Mouse (Mus musculus): ENCODE measurements around the gene Cdk6. TPM values are rescaled to one million over a fixed set of nuclear protein-coding genes. Genes with fewer than 3 reads are reported as not detected.

Cdk6 gene
- polyA plus RNA-seq, 1 experiment from 2014 or later = 16.6 TPM

DNA sequence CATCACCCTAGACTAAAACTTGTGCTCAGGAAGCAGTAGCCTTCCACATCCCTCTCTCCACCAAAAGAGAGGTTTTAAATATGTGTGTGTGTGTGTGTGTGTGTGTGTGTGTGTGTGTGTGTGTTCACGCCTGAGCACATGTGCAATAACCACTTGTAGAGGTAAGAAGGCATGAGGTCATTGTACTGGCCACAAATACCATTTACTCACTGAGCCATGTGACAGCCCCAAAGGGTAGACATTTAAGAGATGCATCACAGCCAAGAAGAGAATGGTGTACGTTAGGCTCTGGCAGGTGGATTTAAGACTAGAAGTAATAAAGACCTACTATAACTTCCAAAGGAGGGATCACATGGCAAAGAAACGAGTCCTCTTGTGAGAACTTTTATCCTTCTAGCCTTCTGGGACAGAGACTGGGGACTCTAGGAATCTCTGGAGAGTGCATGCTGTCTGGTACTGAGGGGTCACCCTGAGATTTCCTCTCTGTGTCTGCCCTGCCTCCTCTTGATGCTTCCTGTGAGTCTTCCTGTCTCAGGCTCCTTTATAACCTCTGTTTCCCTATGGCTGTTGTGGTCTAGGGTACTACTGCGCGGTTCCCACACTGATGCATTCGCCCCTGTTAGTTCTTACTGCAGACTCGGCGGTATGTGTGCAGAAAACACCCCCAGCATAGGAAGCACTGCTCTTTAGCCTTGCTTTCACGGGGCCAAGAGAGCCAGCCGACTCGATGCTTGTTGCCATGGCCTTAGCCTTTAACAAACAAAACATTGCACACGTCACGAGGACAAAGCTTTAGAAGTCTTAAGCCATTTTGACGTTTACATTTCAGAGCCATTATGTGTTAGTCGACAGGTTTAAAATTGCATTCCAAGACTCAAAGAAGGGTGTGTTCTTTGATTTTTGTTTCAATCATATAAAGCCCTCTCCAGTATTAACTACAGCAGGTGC lies 22.0 kb downstream of the Cdk6 start:
- no peaks in the 10 kb centered on the region for H3K36me3 ChIP-seq (ENCODE audit: control insufficient read depth, insufficient read depth, low read length)
- H3K9me3 ChIP-seq (ENCODE audit: control insufficient read depth, low read length) = no peaks in the 10 kb centered on the region
- DNase-seq (ENCODE audit: low spot score) = peak; percentile 44
- H3K27ac ChIP-seq (replicated peaks) = no peak overlapping the region
- peak; percentile 66; the same call in 1 of the 2 replicates for ATAC-seq (ENCODE audit: low FRiP score, low TSS enrichment)
- H3K4me3 ChIP-seq (ENCODE audit: low read depth, low read length) = no peak overlapping the region
- WGBS = 47% methylated on average over 15 of the region's 15 CpGs
- H3K4me1 ChIP-seq (replicated peaks; ENCODE audit: control insufficient read depth, insufficient read depth) = no peaks in the 10 kb centered on the region; the same call in 1 of the 2 replicates
- H3K4me2 ChIP-seq (replicated peaks; ENCODE audit: low read depth) = no peak overlapping the region
- TF ChIP-seq CTCF (IDR thresholded peaks at IDR 0.05; ENCODE audit: low read depth) (no peak), EP300 (optimal IDR thresholded peaks at IDR 0.05) (no peak)
- H3K9ac ChIP-seq (ENCODE audit: low read length) = no peak overlapping the region
- H3K27me3 ChIP-seq (ENCODE audit: control insufficient read depth, insufficient read depth, low read length) = no peaks in the 10 kb centered on the region

- Histone ChIP-seq H3K36me3 (ENCODE audit: control insufficient read depth, insufficient read depth, low read length) (no peaks in the 10 kb centered on the region), H3K4me1 (replicated peaks; ENCODE audit: control insufficient read depth, insufficient read depth) (no peaks in the 10 kb centered on the region; the same call in 1 of the 2 replicates), H3K9ac (ENCODE audit: low read length) (no peak overlapping the region), H3K4me2 (replicated peaks; ENCODE audit: low read depth) (no peak overlapping the region), H3K4me3 (ENCODE audit: low read depth, low read length) (no peak overlapping the region), H3K27ac (replicated peaks) (no peak overlapping the region), H3K9me3 (ENCODE audit: control insufficient read depth, low read length) (no peaks in the 10 kb centered on the region), H3K27me3 (ENCODE audit: control insufficient read depth, insufficient read depth, low read length) (no peaks in the 10 kb centered on the region)
- TF ChIP-seq CTCF (IDR thresholded peaks at IDR 0.05; ENCODE audit: low read depth) (no peak), EP300 (optimal IDR thresholded peaks at IDR 0.05) (no peak)
- ATAC-seq (ENCODE audit: low FRiP score, low TSS enrichment) = no peak
- WGBS = 94% methylated on average over 4 of the region's 4 CpGs
- DNase-seq (ENCODE audit: low spot score) = no peak
Measured at GRCm38 (mm10) chr5:3367045-3367444, 25.8 kb downstream of the Cdk6 start.

DNA sequence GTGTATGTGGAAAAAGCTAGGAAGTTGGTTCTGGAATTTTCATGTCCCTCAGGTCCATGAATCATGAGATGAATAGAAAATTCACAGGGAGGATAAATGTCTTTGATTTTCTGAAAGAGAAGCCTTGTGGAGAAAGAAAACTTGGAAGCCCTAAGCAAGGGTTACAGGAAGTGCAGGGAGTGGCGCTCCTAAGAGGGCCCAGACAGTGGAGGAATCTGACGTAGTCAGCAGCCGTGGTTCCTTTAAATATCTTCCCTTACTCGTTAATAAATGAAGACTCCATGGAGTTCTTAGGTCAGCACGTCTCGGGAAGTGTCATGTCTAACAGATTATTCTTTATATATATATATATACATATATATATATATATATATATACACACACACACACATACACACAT lies 28.0 kb downstream of the Cdk6 start:
- Histone ChIP-seq H3K27me3 (ENCODE audit: control insufficient read depth, insufficient read depth, low read length) (no peaks in the 10 kb centered on the region), H3K36me3 (ENCODE audit: control insufficient read depth, insufficient read depth, low read length) (no peaks in the 10 kb centered on the region), H3K4me2 (replicated peaks; ENCODE audit: low read depth) (no peak overlapping the region), H3K27ac (replicated peaks) (no peak overlapping the region), H3K9ac (ENCODE audit: low read length) (no peak overlapping the region), H3K4me1 (replicated peaks; ENCODE audit: control insufficient read depth, insufficient read depth) (no peaks in the 10 kb centered on the region), H3K9me3 (ENCODE audit: control insufficient read depth, low read length) (no peaks in the 10 kb centered on the region), H3K4me3 (ENCODE audit: low read depth, low read length) (no peak overlapping the region)
- TF ChIP-seq CTCF (IDR thresholded peaks at IDR 0.05; ENCODE audit: low read depth) (no peak), EP300 (optimal IDR thresholded peaks at IDR 0.05) (no peak)
- DNase-seq (ENCODE audit: low spot score) (no peak), ATAC-seq (ENCODE audit: low FRiP score, low TSS enrichment) (no peak)
- 25% methylated on average over 6 of the region's 6 CpGs for WGBS

- WGBS = 84% methylated on average over 2 of the region's 2 CpGs
- Histone ChIP-seq H3K36me3 (ENCODE audit: control insufficient read depth, insufficient read depth, low read length) (no peaks in the 10 kb centered on the region), H3K4me3 (ENCODE audit: low read depth, low read length) (no peak overlapping the region), H3K4me2 (replicated peaks; ENCODE audit: low read depth) (no peak overlapping the region), H3K27me3 (ENCODE audit: control insufficient read depth, insufficient read depth, low read length) (no peaks in the 10 kb centered on the region), H3K9ac (ENCODE audit: low read length) (no peak overlapping the region), H3K9me3 (ENCODE audit: control insufficient read depth, low read length) (no peaks in the 10 kb centered on the region), H3K4me1 (replicated peaks; ENCODE audit: control insufficient read depth, insufficient read depth) (no peaks in the 10 kb centered on the region), H3K27ac (replicated peaks) (no peak overlapping the region)
- TF ChIP-seq CTCF (IDR thresholded peaks at IDR 0.05; ENCODE audit: low read depth) (no peak), EP300 (optimal IDR thresholded peaks at IDR 0.05) (no peak)
- ATAC-seq (ENCODE audit: low FRiP score, low TSS enrichment) (no peak), DNase-seq (ENCODE audit: low spot score) (no peak)
Measured at GRCm38 (mm10) chr5:3371212-3371611, 29.9 kb downstream of the Cdk6 start.

DNA sequence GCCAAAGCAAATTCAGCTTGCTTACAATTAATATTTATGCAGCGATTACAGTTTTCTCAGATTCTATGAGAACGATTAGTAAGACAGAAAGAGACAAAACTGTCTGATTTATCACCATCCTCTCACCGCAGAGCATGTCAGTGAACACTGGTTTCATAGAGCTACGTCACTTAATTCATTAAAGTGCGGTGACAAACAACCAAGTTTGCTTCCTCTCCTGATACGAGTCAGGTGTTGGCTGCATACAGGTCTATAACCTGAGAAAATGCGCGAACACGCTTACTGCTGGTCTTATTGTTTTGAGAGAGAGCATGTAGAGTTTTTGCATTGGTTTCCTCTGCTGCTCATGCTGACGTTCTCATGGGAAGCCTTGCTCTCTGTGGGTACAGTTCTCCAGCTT lies 31.9 kb downstream of the Cdk6 start:
- no peak overlapping the region for H3K4me2 ChIP-seq (replicated peaks; ENCODE audit: low read depth)
- H3K4me1 ChIP-seq (replicated peaks; ENCODE audit: control insufficient read depth, insufficient read depth) = no peaks in the 10 kb centered on the region
- 70% methylated on average over 10 of the region's 10 CpGs for WGBS
- no peak for TF ChIP-seq EP300 (optimal IDR thresholded peaks at IDR 0.05)
- no peak for TF ChIP-seq CTCF (IDR thresholded peaks at IDR 0.05; ENCODE audit: low read depth)
- no peaks in the 10 kb centered on the region for H3K36me3 ChIP-seq (ENCODE audit: control insufficient read depth, insufficient read depth, low read length)
- ATAC-seq (ENCODE audit: low FRiP score, low TSS enrichment) (no peak), DNase-seq (ENCODE audit: low spot score) (no peak)
- no peaks in the 10 kb centered on the region for H3K9me3 ChIP-seq (ENCODE audit: control insufficient read depth, low read length)
- H3K27me3 ChIP-seq (ENCODE audit: control insufficient read depth, insufficient read depth, low read length) = no peaks in the 10 kb centered on the region
- H3K4me3 ChIP-seq (ENCODE audit: low read depth, low read length) = no peak overlapping the region
- no peak overlapping the region for H3K27ac ChIP-seq (replicated peaks)
- H3K9ac ChIP-seq (ENCODE audit: low read length) = no peak overlapping the region

DNA sequence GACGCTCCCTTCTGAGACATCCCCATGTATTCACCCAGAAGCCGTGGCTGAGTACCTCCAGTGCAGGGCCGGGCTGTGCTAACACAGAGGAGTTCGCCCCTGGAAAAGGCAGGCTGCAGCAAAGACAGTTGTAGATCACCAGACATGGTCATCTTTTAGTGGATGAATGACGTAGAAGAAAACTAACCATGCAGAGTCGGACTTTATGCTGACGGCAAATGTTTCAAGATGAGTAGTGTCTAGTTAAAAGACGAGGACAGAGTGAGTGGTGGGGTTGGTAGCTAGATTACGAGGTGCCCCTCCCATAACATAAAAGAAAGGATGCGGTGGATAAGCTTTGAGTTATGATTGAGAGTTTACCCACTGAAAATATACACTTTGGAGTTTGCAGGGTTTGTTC lies 33.5 kb downstream of the Cdk6 start:
- ATAC-seq (ENCODE audit: low FRiP score, low TSS enrichment) (no peak), DNase-seq (ENCODE audit: low spot score) (no peak)
- no peaks in the 10 kb centered on the region for H3K4me1 ChIP-seq (replicated peaks; ENCODE audit: control insufficient read depth, insufficient read depth)
- no peaks in the 10 kb centered on the region for H3K36me3 ChIP-seq (ENCODE audit: control insufficient read depth, insufficient read depth, low read length)
- H3K27me3 ChIP-seq (ENCODE audit: control insufficient read depth, insufficient read depth, low read length) = no peaks in the 10 kb centered on the region
- no peaks in the 10 kb centered on the region for H3K9me3 ChIP-seq (ENCODE audit: control insufficient read depth, low read length)
- TF ChIP-seq EP300 (optimal IDR thresholded peaks at IDR 0.05) (no peak), CTCF (IDR thresholded peaks at IDR 0.05; ENCODE audit: low read depth) (no peak)
- WGBS = 86% methylated on average over 10 of the region's 10 CpGs
- H3K9ac ChIP-seq (ENCODE audit: low read length) = no peak overlapping the region
- no peak overlapping the region for H3K4me3 ChIP-seq (ENCODE audit: low read depth, low read length)
- H3K4me2 ChIP-seq (replicated peaks; ENCODE audit: low read depth) = no peak overlapping the region
- no peak overlapping the region for H3K27ac ChIP-seq (replicated peaks)
